Mouse (Mus musculus): ENCODE measurements around the gene Prr14l.

- TF ChIP-seq POLR2A (IDR thresholded peaks at IDR 0.05; ENCODE audit: control insufficient read depth, low read depth, low read length) = no peak
- TF ChIP-seq CTCF (IDR thresholded peaks at IDR 0.05; ENCODE audit: control insufficient read depth, insufficient read depth, insufficient replicate concordance, low read depth, low read length) = no peak
Observed at GRCm38 (mm10) chr5:32740138-32740537, 113.9 kb downstream of the Prr14l start.
